Mouse (Mus musculus) forebrain, embryonic 15.5 days (tissue): Measurements from ENCODE around the gene Gm12184. TPM values are rescaled to one million over a fixed set of nuclear protein-coding genes. Genes with fewer than 3 reads are reported as not detected.
"Not testable (repeated sequence)": the region's sequence is repeated elsewhere in the genome, so short reads cannot be mapped to it uniquely, and the experiment has no call there.

Experiments used
- ATAC-seq: fragments of 200-750 bp; cut with Nextera tagmentation; replicated peaks from 2 replicates; pipeline ENCODE4 v1.8.0; 2017; ENCODE audit warnings: mild to moderate bottlenecking, moderate TSS enrichment, moderate library complexity
- H3K27ac ChIP-seq: fragments of 300-500 bp; sonication (generic); replicated peaks from 2 replicates; pipeline ENCODE4 v1.5.1; 2015; ENCODE audit warnings: mild to moderate bottlenecking, inconsistent platforms
- H3K27me3 ChIP-seq: fragments of 300-500 bp; sonication (generic); 2 replicates; pipeline ENCODE4 v1.6.1; 2015; ENCODE audit warnings: inconsistent platforms
- H3K36me3 ChIP-seq: fragments of 300-500 bp; sonication (generic); 2 replicates; pipeline ENCODE4 v1.6.1; 2015; ENCODE audit warnings: mild to moderate bottlenecking, inconsistent platforms
- H3K4me1 ChIP-seq: fragments of 300-500 bp; sonication (generic); 2 replicates; pipeline ENCODE4 v1.6.1; 2015; ENCODE audit warnings: inconsistent platforms
- H3K4me2 ChIP-seq: fragments of 300-500 bp; sonication (generic); replicated peaks from 2 replicates; pipeline ENCODE4 v1.6.1; 2015; ENCODE audit warnings: mild to moderate bottlenecking, inconsistent platforms
- H3K4me3 ChIP-seq: fragments of 300-500 bp; sonication (generic); 2 replicates; pipeline ENCODE4 v1.5.1; 2015; ENCODE audit warnings: mild to moderate bottlenecking, inconsistent platforms
- H3K9ac ChIP-seq: fragments of 300-500 bp; sonication (generic); replicated peaks from 2 replicates; pipeline ENCODE4 v1.6.1; 2015; ENCODE audit warnings: mild to moderate bottlenecking, inconsistent platforms
- H3K9me3 ChIP-seq: fragments of 300-500 bp; sonication (generic); 2 replicates; pipeline ENCODE4 v1.6.1; 2016; ENCODE audit warnings: inconsistent platforms
- WGBS: fragments of 180-500 bp; shearing (Covaris S2); methylation state at CpG from one replicate; pipeline ENCODE4 v1.1.7; 2015; ENCODE audit warnings: mixed read lengths; 5-methylcytosine and 5-hydroxymethylcytosine counted together
- polyA plus RNA-seq: library from polyadenylated mRNA; unstranded; fragments of >200 nt; fragmentation: Nextera tagmentation; extraction: Ambion mirVana; gene quantifications from 2 replicates; pipeline ENCODE4 v1.2.1, GENCODE M21; 2015

Gene Gm12184
- polyA plus RNA-seq, 1 experiment from 2014 or later, result 5.8 TPM

DNA sequence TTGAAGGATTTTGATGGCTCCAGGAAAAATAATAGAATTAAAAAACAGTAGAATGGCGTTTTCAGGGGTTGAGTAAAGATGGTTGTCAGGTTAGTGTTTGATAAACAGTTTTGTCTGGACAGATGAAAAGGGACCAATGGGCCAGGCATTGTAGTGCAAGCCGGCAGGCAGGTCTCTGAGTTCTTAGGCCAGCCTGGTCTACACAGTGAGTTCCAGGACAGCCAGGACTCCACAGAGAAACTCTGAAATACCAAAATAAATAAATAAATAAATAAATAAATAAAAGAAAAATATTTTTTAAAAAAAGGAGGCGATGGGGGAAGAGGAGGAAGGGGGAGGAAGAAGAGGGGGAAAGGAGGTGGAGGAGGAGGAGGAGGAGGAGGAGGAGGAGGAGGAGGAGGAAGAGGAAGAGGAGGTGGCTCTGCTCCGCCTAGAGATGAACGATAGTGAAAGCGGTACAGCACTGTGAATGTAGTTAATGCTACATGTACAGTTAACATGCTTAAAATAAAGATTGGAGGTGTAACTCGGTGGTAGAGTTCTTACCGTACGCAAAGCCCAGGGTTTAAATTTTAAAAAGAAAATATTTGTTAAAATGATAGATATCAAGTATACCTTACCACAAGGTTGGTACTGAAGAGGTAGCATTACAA, 6.7 kb upstream of the Gm12184 start:
- no peak overlapping the region for H3K9ac ChIP-seq
- ATAC-seq, result no peak

DNA sequence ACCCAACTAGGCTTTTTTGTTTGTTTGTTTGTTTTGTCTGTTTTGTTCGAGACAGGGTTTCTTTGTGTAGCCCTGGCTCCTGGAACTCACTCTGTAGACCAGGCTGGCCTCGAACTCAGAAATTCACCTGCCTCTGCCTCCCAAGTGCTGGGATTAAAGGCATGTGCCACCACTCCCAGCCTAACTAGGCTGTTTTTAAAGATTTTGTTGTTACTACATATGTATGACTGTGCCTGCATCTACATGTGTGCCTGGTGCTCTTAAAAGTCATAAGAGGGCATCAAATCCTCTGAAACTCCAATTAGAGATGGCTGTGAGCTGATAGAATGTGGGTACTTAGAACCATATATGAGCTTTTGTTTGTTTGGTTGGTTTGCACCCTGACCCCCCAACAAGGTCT, 4.8 kb upstream of the Gm12184 start:
- no peaks in the 10 kb centered on the region for H3K36me3 ChIP-seq
- no peak overlapping the region for H3K4me3 ChIP-seq
- 76% methylated on average over 2 of the region's 2 CpGs for WGBS
- H3K9me3 ChIP-seq, result no peaks in the 10 kb centered on the region
- no peak overlapping the region for H3K9ac ChIP-seq
- H3K4me2 ChIP-seq, result no peak overlapping the region
- no peaks in the 10 kb centered on the region for H3K27me3 ChIP-seq
- H3K4me1 ChIP-seq, result peaks cover 15% of the 10 kb centered on the region
- no peak for ATAC-seq
- no peak overlapping the region for H3K27ac ChIP-seq

More for the DNA sequence above, 6.7 kb upstream of the Gm12184 start:
- peak overlapping the region; percentile 69 for H3K4me3 ChIP-seq
- peaks cover 16% of the 10 kb centered on the region for H3K4me1 ChIP-seq
- H3K9me3 ChIP-seq, result no peaks in the 10 kb centered on the region
- H3K27me3 ChIP-seq, result no peaks in the 10 kb centered on the region
- H3K27ac ChIP-seq, result no peak overlapping the region
- no peaks in the 10 kb centered on the region for H3K36me3 ChIP-seq
- H3K4me2 ChIP-seq, result peak overlapping the region; percentile 49
- WGBS, result 44% methylated on average over 9 of the region's 9 CpGs

DNA sequence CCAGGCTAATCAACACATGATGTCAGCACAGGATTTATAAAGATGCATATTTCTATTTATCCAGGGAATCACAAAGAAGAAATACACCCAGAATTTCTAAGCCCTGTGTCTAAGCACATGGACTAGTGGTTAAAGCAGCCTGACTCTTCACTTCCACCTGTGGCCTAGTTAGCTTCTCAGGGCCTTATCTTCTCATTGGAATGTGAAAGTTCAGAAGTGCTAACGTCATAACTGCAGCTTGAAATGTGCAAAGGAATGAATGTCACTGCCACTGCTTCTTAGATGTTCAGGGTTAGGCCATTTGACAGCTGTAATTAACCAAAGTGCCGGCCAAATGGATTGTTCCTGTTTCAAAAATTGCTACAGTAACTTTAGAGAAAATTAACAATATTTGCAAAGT, 3.8 kb upstream of the Gm12184 start:
- H3K9me3 ChIP-seq, result no peaks in the 10 kb centered on the region
- no peak overlapping the region for H3K4me2 ChIP-seq
- H3K9ac ChIP-seq, result no peak overlapping the region
- H3K4me1 ChIP-seq, result peaks cover 15% of the 10 kb centered on the region
- no peaks in the 10 kb centered on the region for H3K27me3 ChIP-seq
- no peaks in the 10 kb centered on the region for H3K36me3 ChIP-seq
- WGBS, result 75% methylated on average over 2 of the region's 2 CpGs
- no peak overlapping the region for H3K27ac ChIP-seq
- no peak overlapping the region for H3K4me3 ChIP-seq
- ATAC-seq, result no peak

DNA sequence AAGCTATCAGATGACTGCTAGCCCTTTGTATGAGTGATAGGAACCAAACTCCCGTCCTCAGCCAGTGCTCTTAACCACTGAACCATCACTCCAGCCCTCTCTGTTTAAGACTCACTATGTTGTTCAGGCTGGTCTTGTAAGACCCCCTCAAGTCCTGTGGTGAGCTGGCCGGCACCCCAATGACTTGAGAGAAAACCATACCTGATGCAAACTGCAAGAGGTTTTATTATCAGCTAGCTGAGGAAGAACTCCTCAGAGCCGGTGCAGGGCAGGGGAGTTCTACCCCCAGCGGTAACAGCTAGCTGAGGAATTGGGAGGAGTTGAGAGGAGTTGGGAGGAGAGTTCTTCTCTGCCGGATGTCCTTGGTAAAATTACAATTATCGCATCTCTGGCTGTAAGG, 1.5 kb upstream of the Gm12184 start:
- no peak for ATAC-seq
- H3K4me1 ChIP-seq, result peaks cover 16% of the 10 kb centered on the region

DNA sequence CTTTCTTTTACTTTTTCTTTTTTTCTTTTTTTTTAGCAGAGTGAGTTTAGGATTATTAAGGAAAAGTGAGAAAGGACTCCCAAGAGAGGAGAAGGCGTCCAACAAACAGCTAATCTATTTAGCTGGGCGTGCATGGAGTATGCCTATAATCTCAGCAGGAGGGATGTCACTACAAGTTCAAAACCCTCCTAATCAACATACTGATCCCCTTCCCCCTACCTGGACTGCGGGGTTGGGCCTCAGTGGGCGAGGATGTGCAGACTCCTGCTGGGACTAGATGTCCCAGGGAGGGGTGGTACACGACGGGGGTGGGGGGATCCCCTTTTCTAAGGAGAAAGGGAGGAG, 269 bp upstream of the Gm12184 start:
- no peak overlapping the region for H3K27ac ChIP-seq
- peaks cover 16% of the 10 kb centered on the region for H3K4me1 ChIP-seq
- H3K4me3 ChIP-seq, result peak overlapping the region; percentile 44
- no peak for ATAC-seq
- peaks cover 21% of the 10 kb centered on the region for H3K27me3 ChIP-seq
- 1% methylated on average over 6 of the region's 6 CpGs for WGBS
- H3K9me3 ChIP-seq, result no peaks in the 10 kb centered on the region
- peak overlapping the region; percentile 50 for H3K4me2 ChIP-seq
- H3K9ac ChIP-seq, result peak overlapping the region; percentile 36
- no peaks in the 10 kb centered on the region for H3K36me3 ChIP-seq

More for the DNA sequence above, 1.5 kb upstream of the Gm12184 start:
- WGBS, result 68% methylated on average over 6 of the region's 6 CpGs
- Histone ChIP-seq H3K27ac (no peak overlapping the region), H3K9ac (no peak overlapping the region), H3K9me3 (no peaks in the 10 kb centered on the region), H3K4me3 (no peak overlapping the region), H3K27me3 (peaks cover 12% of the 10 kb centered on the region), H3K36me3 (no peaks in the 10 kb centered on the region), H3K4me2 (no peak overlapping the region)

DNA sequence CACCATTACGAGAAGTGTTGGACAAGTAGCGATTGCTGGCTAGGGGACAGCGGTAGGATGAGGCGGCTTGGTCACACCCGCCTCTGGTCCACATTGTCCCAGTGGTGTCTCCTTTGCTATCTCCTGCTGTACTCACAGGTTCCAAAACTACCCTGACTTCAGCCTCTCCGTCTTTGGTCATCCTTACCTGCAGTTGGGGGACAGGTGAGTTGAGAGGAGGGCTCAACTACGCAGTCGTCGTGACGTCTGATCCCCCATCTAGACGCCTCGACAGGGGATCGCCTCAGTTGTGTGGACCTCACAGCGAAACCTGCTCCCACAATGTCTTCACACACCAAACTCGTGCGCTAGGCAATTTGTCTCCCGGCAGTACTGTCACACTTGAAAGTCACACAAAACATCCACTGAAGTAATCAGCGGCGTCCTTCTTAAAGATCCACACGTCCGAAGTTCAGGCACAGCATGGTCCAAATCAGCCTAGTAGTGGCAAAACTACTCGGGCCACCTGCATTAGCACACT, 2.1 kb downstream of the Gm12184 start:
- Histone ChIP-seq H3K27me3 (peaks cover 21% of the 10 kb centered on the region), H3K27ac (no peak overlapping the region), H3K4me1 (peaks cover 16% of the 10 kb centered on the region), H3K4me3 (peak overlapping the region; percentile 36), H3K4me2 (peak overlapping the region; percentile 56), H3K9ac (no peak overlapping the region), H3K9me3 (no peaks in the 10 kb centered on the region), H3K36me3 (no peaks in the 10 kb centered on the region)
- 4% methylated on average over 22 of the region's 22 CpGs for WGBS
- ATAC-seq, result no peak

DNA sequence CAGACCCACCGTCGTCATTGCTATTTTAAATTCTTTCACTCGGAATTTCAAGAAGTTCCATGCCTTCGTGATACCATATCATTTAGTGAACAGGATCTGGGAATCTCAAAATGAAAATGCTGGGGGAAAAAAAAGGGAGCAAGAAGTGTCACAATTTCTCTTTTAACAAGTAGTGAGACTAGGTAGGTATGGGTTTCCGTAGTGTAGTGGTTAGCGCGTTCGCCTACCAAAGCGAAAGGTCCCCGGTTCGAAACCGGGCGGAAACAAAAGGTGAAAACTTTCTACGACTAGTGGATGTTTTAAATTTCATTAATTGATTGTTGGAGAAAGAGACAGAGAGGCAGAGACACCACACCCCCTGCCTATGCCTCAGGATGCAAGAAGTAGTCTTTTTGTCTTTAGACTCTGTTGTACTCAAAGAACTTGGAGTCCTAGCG, 2.9 kb downstream of the Gm12184 start:
- Histone ChIP-seq H3K9ac (no peak overlapping the region), H3K9me3 (no peaks in the 10 kb centered on the region), H3K4me2 (peak overlapping the region; percentile 56), H3K27ac (no peak overlapping the region), H3K27me3 (peaks cover 21% of the 10 kb centered on the region), H3K4me1 (peaks cover 16% of the 10 kb centered on the region), H3K4me3 (peak overlapping the region; percentile 36), H3K36me3 (no peaks in the 10 kb centered on the region)
- WGBS, result under 1% methylated on average over 15 of the region's 15 CpGs
- ATAC-seq, result peak; percentile 30; the same call in 1 of the 2 replicates

DNA sequence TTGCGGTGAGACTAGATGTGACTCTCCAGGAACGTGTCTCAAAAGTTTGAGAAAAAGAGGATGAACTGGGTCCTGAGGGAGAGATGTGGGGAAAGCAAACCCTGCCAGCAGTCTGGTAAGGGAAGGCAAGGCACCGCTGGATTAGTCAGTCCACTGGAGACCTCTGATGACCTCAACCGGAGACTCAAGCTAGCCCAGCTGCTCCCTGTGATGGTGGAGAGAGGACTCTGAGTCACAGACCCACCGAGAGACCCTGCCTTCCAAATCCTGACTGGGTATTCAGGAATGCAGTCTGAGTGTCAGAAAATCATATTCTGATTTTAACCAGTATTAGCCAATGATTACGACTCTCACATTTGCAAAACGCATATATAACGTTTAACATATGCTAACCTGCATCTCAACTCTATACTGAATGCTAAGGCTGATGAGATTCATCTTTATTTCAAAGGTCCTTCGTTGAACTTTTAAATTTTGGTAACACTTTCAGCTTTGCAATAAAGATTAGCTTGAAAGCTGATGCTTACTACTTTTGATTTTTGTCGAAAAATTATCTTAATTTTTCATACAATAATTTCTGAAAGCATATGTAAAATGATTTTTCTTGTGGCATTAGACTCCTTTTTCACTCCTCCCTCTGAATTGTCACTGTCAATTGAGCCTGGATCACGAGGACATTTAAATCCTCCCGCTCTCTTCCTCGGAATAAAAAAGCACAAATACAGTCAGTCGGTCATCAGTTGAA, 3.5 kb downstream of the Gm12184 start:
- no peak for ATAC-seq
- Histone ChIP-seq H3K4me1 (peaks cover 19% of the 10 kb centered on the region), H3K27ac (no peak overlapping the region), H3K9ac (no peak overlapping the region), H3K36me3 (no peaks in the 10 kb centered on the region), H3K4me2 (peak overlapping the region; percentile 56), H3K27me3 (peaks cover 21% of the 10 kb centered on the region), H3K9me3 (no peaks in the 10 kb centered on the region), H3K4me3 (peak overlapping the region; percentile 36)
- 33% methylated on average over 14 of the region's 14 CpGs for WGBS

DNA sequence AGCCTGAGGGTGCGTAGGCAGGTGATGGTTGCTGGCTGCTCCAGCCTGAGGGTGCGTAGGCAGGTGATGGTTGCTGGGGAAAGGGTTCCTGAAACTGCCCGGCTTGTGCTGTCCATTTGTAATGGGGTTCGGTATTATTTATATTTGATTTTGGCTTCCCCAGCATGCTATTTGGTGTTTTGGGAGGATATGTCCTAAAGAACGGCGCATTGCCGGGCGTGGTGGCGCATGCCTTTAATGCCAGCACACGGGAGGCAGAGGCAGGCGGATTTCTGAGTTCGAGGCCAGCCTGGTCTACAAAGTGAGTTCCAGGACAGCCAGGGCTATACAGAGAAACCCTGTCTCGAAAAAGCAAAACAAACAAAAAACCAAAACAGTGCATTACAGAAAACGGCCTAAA, 5.2 kb downstream of the Gm12184 start:
- not testable (repeated sequence) for ATAC-seq, H3K9ac ChIP-seq, H3K4me2 ChIP-seq, H3K4me3 ChIP-seq, H3K27ac ChIP-seq, H3K9me3 ChIP-seq, H3K36me3 ChIP-seq
- Histone ChIP-seq H3K4me1 (peaks cover 15% of the 10 kb centered on the region), H3K27me3 (peaks cover 21% of the 10 kb centered on the region)
- WGBS, result 83% methylated on average over 14 of the region's 14 CpGs

DNA sequence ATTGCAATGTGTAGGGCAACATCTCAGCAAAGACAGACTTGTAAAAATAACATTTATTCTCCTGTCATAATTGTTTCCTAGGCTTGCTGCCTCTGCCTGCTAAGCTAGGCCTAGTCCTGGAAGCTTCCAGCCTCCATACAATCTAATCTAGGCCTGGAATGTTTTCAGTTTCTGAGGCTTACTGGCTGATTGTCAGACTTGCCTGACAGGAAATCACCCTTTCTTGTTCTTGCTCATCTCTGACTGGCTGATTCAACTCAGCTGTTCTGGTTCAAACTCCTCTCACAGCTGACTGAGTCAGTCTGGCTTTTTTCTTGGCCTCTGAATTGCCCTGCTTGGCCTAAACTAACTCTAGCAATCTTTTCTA, 6.2 kb downstream of the Gm12184 start:
- ATAC-seq, result no peak
- Histone ChIP-seq H3K27ac (no peak overlapping the region), H3K36me3 (no peaks in the 10 kb centered on the region), H3K4me3 (no peak overlapping the region), H3K9me3 (no peaks in the 10 kb centered on the region), H3K4me1 (peaks cover 25% of the 10 kb centered on the region), H3K4me2 (no peak overlapping the region), H3K9ac (no peak overlapping the region), H3K27me3 (peaks cover 21% of the 10 kb centered on the region)

DNA sequence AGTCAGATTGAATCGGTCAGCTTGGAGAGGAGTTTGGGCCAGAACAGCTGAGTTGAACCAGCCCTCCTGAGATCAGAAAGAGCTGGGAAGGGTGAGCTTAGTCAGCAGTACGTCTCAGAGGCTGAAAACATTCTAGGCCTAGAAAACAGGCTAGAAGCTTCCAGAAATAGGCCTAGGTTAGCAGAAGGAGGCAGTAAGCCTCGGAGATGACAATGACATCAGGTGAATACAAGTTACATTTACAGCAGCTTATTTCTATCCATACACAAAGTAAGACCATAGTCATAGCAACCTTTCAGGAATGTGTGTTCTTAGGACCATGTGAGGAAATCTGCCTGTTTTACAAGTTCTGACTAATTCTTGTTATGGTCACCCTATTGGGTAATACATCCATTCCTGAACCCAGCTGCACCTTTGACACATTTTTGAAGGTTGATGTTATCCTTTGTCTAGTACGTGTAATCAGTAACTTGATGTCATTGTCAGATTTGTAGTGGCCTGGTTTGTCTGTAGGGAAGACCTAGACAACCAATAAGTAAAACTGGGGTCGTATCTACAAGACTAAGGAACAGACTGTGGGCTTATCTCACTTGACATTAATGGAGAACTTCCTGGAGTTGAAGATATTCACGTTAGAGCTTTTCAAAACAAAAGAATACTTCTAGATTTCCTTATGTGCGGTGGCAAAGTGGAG, 6.7 kb downstream of the Gm12184 start:
- Histone ChIP-seq H3K9ac (no peak overlapping the region), H3K4me2 (no peak overlapping the region), H3K36me3 (no peaks in the 10 kb centered on the region), H3K9me3 (no peaks in the 10 kb centered on the region), H3K4me3 (no peak overlapping the region), H3K4me1 (peaks cover 30% of the 10 kb centered on the region), H3K27me3 (peaks cover 21% of the 10 kb centered on the region), H3K27ac (no peak overlapping the region)
- 79% methylated on average over 7 of the region's 7 CpGs for WGBS
- no peak for ATAC-seq

DNA sequence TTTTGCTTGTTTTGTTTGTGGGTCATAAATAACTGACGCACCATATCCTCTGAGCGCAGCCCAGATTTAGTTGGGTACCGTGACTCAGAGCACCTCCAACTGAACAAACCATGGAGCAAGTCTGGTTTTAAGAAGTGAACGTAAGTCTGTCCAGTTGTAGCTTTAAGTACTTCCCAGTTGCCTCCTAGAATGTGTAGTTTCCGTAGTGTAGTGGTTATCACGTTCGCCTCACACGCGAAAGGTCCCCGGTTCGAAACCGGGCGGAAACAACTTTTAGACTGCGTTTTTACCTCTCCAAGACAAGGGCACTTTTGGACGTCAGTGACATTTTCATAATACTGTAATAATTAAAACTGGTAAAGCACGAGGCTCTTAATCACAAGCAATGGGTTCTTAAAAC, 8.1 kb downstream of the Gm12184 start:
- no peaks in the 10 kb centered on the region for H3K9me3 ChIP-seq
- H3K27me3 ChIP-seq, result peaks cover 10% of the 10 kb centered on the region; the same call in 1 of the 2 replicates
- 1% methylated on average over 16 of the region's 16 CpGs for WGBS
- H3K27ac ChIP-seq, result peak overlapping the region; percentile 96
- H3K36me3 ChIP-seq, result no peaks in the 10 kb centered on the region
- peak overlapping the region; percentile 83 for H3K4me3 ChIP-seq
- peak overlapping the region; percentile 87 for H3K9ac ChIP-seq
- ATAC-seq, result no peak; the same call in 1 of the 2 replicates
- H3K4me1 ChIP-seq, result peaks cover 34% of the 10 kb centered on the region
- H3K4me2 ChIP-seq, result peak overlapping the region; percentile 89
